Mouse (Mus musculus): Measurements from ENCODE around the gene Cfap97d2. TPM values are rescaled to one million over a fixed set of nuclear protein-coding genes. Genes with fewer than 3 reads are reported as not detected.
"Not testable (repeated sequence)": the region's sequence is repeated elsewhere in the genome, so short reads cannot be mapped to it uniquely, and the experiment has no call there.

Gene Cfap97d2
- polyA plus RNA-seq, 1 experiment from 2014 or later = not detected

GRCm38 (mm10) chr8:13704301-13704700 lies 1.4 kb upstream of the Cfap97d2 start:
- 0 out of 2 replicates have a peak, but pooled peaks cover 3% of the 10 kb centered on the region for H3K4me1 ChIP-seq
- WGBS = 79% methylated on average over 4 of the region's 4 CpGs
- no peak overlapping the region for H3K4me2 ChIP-seq
- H3K9ac ChIP-seq = no peak overlapping the region
- H3K9me3 ChIP-seq = no peaks in the 10 kb centered on the region
- no peaks in the 10 kb centered on the region for H3K27me3 ChIP-seq (replicated peaks)
- no peak for ATAC-seq (ENCODE audit: insufficient read depth, low FRiP score, low read depth)
- H3K4me3 ChIP-seq (replicated peaks) = no peak overlapping the region
- no peak overlapping the region for H3K27ac ChIP-seq
- H3K36me3 ChIP-seq = no peaks in the 10 kb centered on the region

DNA sequence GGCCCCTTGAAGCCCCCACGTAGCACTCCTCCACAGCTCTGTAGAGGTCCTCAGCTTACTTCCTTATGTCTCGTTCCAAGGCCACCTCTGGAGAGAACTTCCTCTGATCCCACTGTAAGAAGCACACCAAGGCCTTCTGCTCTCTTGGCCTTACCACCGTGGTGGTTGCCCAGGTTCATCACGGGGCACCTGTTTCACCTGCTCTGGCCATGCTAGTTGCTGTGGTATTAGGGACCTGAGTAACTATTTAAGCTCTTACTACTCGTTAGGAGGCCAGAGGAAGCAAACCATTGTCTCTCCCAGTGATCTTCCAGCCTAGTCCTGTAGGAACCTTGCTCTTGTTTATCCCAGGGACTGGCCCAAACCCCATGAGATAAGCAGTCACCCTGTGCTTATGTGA lies 1.2 kb downstream of the Cfap97d2 start:
- Histone ChIP-seq H3K4me2 (no peak overlapping the region), H3K9me3 (no peaks in the 10 kb centered on the region), H3K4me1 (0 out of 2 replicates have a peak, but pooled peaks cover 3% of the 10 kb centered on the region), H3K9ac (no peak overlapping the region), H3K36me3 (no peaks in the 10 kb centered on the region), H3K27me3 (replicated peaks) (no peaks in the 10 kb centered on the region), H3K4me3 (replicated peaks) (no peak overlapping the region), H3K27ac (no peak overlapping the region)
- WGBS = 85% methylated on average over 5 of the region's 5 CpGs
- ATAC-seq (ENCODE audit: insufficient read depth, low FRiP score, low read depth) = no peak

DNA sequence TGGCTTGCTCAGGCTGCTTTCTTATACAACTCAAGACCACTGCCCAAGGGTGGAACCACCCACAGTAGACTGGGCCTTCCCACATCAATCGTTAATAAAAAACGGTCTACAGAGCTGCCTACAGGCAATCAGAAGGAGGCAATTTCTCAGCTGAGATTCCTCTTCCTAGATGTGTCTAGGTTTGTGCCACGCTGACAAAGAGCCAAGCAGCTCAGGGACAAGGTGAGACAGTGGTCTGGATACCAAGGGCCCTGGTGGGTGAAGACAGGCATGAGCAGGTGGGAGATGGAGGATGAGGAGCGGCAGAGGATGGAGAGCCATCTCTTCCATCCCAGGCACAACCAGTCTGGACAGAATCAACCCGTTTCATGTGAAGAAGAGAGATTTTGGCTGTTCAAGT lies 2.8 kb downstream of the Cfap97d2 start:
- Histone ChIP-seq H3K4me1 (no peaks in the 10 kb centered on the region), H3K36me3 (no peaks in the 10 kb centered on the region), H3K27me3 (replicated peaks) (no peaks in the 10 kb centered on the region), H3K9me3 (no peaks in the 10 kb centered on the region), H3K4me2 (no peak overlapping the region), H3K4me3 (replicated peaks) (no peak overlapping the region), H3K27ac (no peak overlapping the region), H3K9ac (no peak overlapping the region)
- WGBS = 90% methylated on average over 5 of the region's 5 CpGs
- no peak for ATAC-seq (ENCODE audit: insufficient read depth, low FRiP score, low read depth)

GRCm38 (mm10) chr8:13718980-13719379 lies 13.3 kb downstream of the Cfap97d2 start:
- Histone ChIP-seq H3K36me3 (no peaks in the 10 kb centered on the region), H3K4me2 (no peak overlapping the region), H3K9ac (no peak overlapping the region), H3K27ac (no peak overlapping the region), H3K27me3 (replicated peaks) (no peaks in the 10 kb centered on the region), H3K9me3 (no peaks in the 10 kb centered on the region), H3K4me3 (replicated peaks) (no peak overlapping the region), H3K4me1 (no peaks in the 10 kb centered on the region)
- WGBS = 91% methylated on average over 8 of the region's 8 CpGs
- no peak for ATAC-seq (ENCODE audit: insufficient read depth, low FRiP score, low read depth)

DNA sequence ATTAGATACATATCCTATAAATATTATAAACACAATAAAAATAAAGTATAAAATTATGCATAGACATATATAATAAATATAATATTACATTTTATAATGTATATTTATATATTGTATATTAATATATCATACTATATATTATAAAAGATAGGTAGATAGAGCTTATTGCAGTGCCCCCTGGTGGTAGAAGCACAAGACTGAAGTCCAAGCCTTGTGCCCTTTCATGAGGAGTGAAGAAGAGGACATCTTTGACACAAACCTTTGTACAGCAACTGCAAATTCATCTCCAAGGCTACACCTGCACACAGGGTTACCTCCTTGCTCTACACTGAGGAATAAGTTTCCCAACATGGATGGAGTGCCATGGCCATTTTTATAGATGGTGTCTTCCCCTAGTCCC lies 20.0 kb downstream of the Cfap97d2 start:
- H3K4me1 ChIP-seq = no peaks in the 10 kb centered on the region
- no peak overlapping the region for H3K4me2 ChIP-seq
- no peak for ATAC-seq (ENCODE audit: insufficient read depth, low FRiP score, low read depth)

DNA sequence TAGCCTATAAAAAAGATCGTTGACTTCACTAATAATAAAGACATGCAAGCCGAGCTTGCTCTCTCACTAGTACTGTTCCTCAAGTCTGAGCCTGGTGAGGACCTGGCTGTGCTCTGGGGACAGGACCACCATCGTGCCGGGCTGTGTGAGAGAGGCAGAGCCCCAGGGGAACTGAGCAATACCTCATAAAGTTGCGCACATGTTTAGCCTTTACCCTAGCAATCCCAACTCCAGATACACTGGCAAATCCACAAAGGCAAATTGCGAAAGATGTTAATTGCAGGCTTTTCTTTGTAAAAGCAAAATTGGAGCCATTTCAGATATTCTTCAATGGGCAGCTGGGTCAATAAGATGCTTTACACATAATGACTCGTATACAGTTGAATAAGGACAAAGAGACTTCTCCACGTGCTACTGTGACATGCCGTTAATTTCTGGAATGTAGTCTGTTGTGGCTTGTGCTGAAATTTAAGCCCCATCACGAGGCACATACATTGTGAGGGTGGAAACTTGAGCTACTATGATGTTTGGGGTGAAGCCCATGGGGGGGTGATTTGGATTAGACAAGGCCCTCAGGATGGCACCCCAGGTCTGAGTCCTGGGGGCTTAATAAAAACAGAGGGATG lies 21.9 kb downstream of the Cfap97d2 start:
- no peak overlapping the region for H3K4me2 ChIP-seq
- H3K9ac ChIP-seq = no peak overlapping the region
- no peak overlapping the region for H3K27ac ChIP-seq
- H3K4me3 ChIP-seq (replicated peaks) = no peak overlapping the region
- WGBS = 65% methylated on average over 10 of the region's 10 CpGs
- no peaks in the 10 kb centered on the region for H3K36me3 ChIP-seq
- H3K9me3 ChIP-seq = no peaks in the 10 kb centered on the region
- no peaks in the 10 kb centered on the region for H3K4me1 ChIP-seq
- ATAC-seq (ENCODE audit: insufficient read depth, low FRiP score, low read depth) = no peak
- H3K27me3 ChIP-seq (replicated peaks) = no peaks in the 10 kb centered on the region

More for the DNA sequence above, 20.0 kb downstream of the Cfap97d2 start:
- Histone ChIP-seq H3K4me3 (replicated peaks) (no peak overlapping the region), H3K36me3 (no peaks in the 10 kb centered on the region), H3K9ac (no peak overlapping the region), H3K9me3 (no peaks in the 10 kb centered on the region), H3K27me3 (replicated peaks) (no peaks in the 10 kb centered on the region), H3K27ac (no peak overlapping the region)

GRCm38 (mm10) chr8:13740323-13740770 lies 34.7 kb downstream of the Cfap97d2 start:
- H3K9ac ChIP-seq = no peak overlapping the region
- H3K4me2 ChIP-seq = peak overlapping the region; percentile 21; the same call in 1 of the 2 replicates

GRCm38 (mm10) chr8:13740817-13741613 lies 35.3 kb downstream of the Cfap97d2 start:
- Histone ChIP-seq H3K4me1 (0 out of 2 replicates have a peak, but pooled peaks cover 5% of the 10 kb centered on the region), H3K4me3 (replicated peaks) (no peak overlapping the region), H3K9ac (no peak overlapping the region), H3K4me2 (no peak overlapping the region), H3K9me3 (no peaks in the 10 kb centered on the region), H3K27me3 (replicated peaks) (no peaks in the 10 kb centered on the region), H3K36me3 (no peaks in the 10 kb centered on the region), H3K27ac (peak overlapping the region; percentile 80)
- WGBS = 70% methylated on average over 7 of the region's 7 CpGs
- ATAC-seq (ENCODE audit: insufficient read depth, low FRiP score, low read depth) = no peak; the same call in 1 of the 2 replicates

More at GRCm38 (mm10) chr8:13740323-13740770, 34.7 kb downstream of the Cfap97d2 start:
- H3K4me3 ChIP-seq (replicated peaks) = no peak overlapping the region
- WGBS = 14% methylated on average over 6 of the region's 6 CpGs
- no peaks in the 10 kb centered on the region for H3K9me3 ChIP-seq
- peak; percentile 56; the same call in 1 of the 2 replicates for ATAC-seq (ENCODE audit: insufficient read depth, low FRiP score, low read depth)
- no peaks in the 10 kb centered on the region for H3K27me3 ChIP-seq (replicated peaks)
- 0 out of 2 replicates have a peak, but pooled peaks cover 5% of the 10 kb centered on the region for H3K4me1 ChIP-seq
- H3K27ac ChIP-seq = peak overlapping the region; percentile 80
- no peaks in the 10 kb centered on the region for H3K36me3 ChIP-seq

GRCm38 (mm10) chr8:13746212-13746611 lies 40.5 kb downstream of the Cfap97d2 start:
- H3K4me1 ChIP-seq; H3K9me3 ChIP-seq; H3K4me3 ChIP-seq (replicated peaks); H3K27ac ChIP-seq; H3K4me2 ChIP-seq; H3K9ac ChIP-seq; H3K36me3 ChIP-seq; ATAC-seq (ENCODE audit: insufficient read depth, low FRiP score, low read depth); H3K27me3 ChIP-seq (replicated peaks): not testable (repeated sequence)
- 82% methylated on average over 5 of the region's 6 CpGs for WGBS

DNA sequence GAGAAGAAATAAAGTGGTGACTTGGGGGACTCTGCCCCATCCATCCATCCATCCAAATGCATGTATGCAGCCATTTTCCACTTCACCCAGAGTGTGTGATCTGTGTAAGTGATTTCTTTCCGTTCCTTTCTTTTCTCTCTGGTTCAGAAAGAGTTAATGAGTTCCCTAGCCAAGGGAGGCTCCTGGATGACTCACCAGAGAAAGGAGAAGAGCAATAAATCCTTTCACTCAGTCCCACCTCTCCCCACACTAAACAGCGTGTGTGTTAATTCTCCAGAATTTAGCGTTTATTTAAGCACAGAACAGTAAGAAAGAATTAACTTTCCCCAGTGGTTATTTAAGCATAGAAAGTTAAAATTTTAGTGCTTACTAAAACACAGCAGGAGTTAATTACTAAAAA lies 41.9 kb downstream of the Cfap97d2 start:
- no peak; the same call in 1 of the 2 replicates for ATAC-seq (ENCODE audit: insufficient read depth, low FRiP score, low read depth)
- no peak overlapping the region for H3K4me2 ChIP-seq
- 5% methylated on average over 3 of the region's 3 CpGs for WGBS

GRCm38 (mm10) chr8:13753680-13754079 lies 48.0 kb downstream of the Cfap97d2 start:
- ATAC-seq (ENCODE audit: insufficient read depth, low FRiP score, low read depth) = no peak
- WGBS = 26% methylated on average over 2 of the region's 2 CpGs

More for the DNA sequence above, 41.9 kb downstream of the Cfap97d2 start:
- peak overlapping the region; percentile 49; the same call in 1 of the 2 replicates for H3K27ac ChIP-seq
- H3K4me3 ChIP-seq (replicated peaks) = no peak overlapping the region
- H3K27me3 ChIP-seq (replicated peaks) = no peaks in the 10 kb centered on the region
- H3K36me3 ChIP-seq = no peaks in the 10 kb centered on the region
- H3K9ac ChIP-seq = no peak overlapping the region
- no peaks in the 10 kb centered on the region for H3K9me3 ChIP-seq
- no peaks in the 10 kb centered on the region for H3K4me1 ChIP-seq

GRCm38 (mm10) chr8:13756480-13756879 lies 50.8 kb downstream of the Cfap97d2 start:
- peaks cover 5% of the 10 kb centered on the region; the same call in 1 of the 2 replicates for H3K36me3 ChIP-seq
- no peak overlapping the region for H3K4me2 ChIP-seq
- H3K27me3 ChIP-seq (replicated peaks) = no peaks in the 10 kb centered on the region
- no peak overlapping the region for H3K4me3 ChIP-seq (replicated peaks)
- 57% methylated on average over 7 of the region's 7 CpGs for WGBS
- no peak overlapping the region for H3K27ac ChIP-seq
- H3K9ac ChIP-seq = no peak overlapping the region
- no peaks in the 10 kb centered on the region for H3K9me3 ChIP-seq
- peaks cover 8% of the 10 kb centered on the region; the same call in 1 of the 2 replicates for H3K4me1 ChIP-seq
- no peak for ATAC-seq (ENCODE audit: insufficient read depth, low FRiP score, low read depth)

More at GRCm38 (mm10) chr8:13753680-13754079, 48.0 kb downstream of the Cfap97d2 start:
- Histone ChIP-seq H3K4me2 (no peak overlapping the region), H3K27me3 (replicated peaks) (no peaks in the 10 kb centered on the region), H3K9ac (no peak overlapping the region), H3K4me1 (peaks cover 3% of the 10 kb centered on the region; the same call in 1 of the 2 replicates), H3K9me3 (no peaks in the 10 kb centered on the region), H3K36me3 (no peaks in the 10 kb centered on the region), H3K4me3 (replicated peaks) (no peak overlapping the region), H3K27ac (no peak overlapping the region)

All from stomach, embryonic 15.5 days (tissue).